20 mouse cellular contexts compared by ENCODE assay signal in genomic region chr10:68522106-68522505, GRCm38 (mm10). TPM values are rescaled to one million over a fixed set of nuclear protein-coding genes. Genes with fewer than 3 reads are reported as not detected.
DNase-seq lines count a peak whose midpoint lies in the region; ATAC-seq lines count a peak whose summit lies in the region.
"Had no signal": no experiment of that assay in that cellular context is flagged by ENCODE, and none has a peak within 500 bp of the region (broad histone marks: within the 10 kb centered on the region; RNA-seq: fewer than 3 reads in every experiment).

No protein-coding gene starts in this region.

- ATAC-seq in megakaryocyte, adult 5-6 weeks (ENCODE audit: poor library complexity, severe bottlenecking) = peak; percentile 18; the same call in 1 of the 2 replicates
- ATAC-seq in CD4-positive, CD25-positive, alpha-beta regulatory T cell, adult 4 months = no peak
- ATAC-seq: hindbrain, postnatal 0 days; midbrain, embryonic 15.5 days had no signal

- DNase-seq in adrenal gland, postnatal 10 days = peak; percentile 12
- no peak for DNase-seq in adrenal gland, postnatal 36 days
- peak; percentile 88 for DNase-seq in kidney, adult 9 months
- no peak for DNase-seq in kidney, postnatal 10 days
- peak; percentile 64 for DNase-seq in fat pad, adult 2 months (ENCODE audit: extremely low read depth, low read depth, low spot score)
- no peak for DNase-seq in embryo, embryonic 11 days
- DNase-seq: cerebellum, adult 18-20 months; cerebellum, postnatal 25 days; gastrocnemius, postnatal 10 days; lung, adult 18-20 months; lung, postnatal 14 days; thymus, postnatal 25 days had no signal

RNA-seq across cellular contexts. Expression of gene Cabcoco1, which starts 19.6 kb away (rescaled TPM):
- total RNA-seq in adrenal gland, postnatal 10 days (2021) = 1 to 10 TPM; 6.8 to 7.0 TPM
- 1 to 10 TPM; 2.5 to 4.7 TPM for total RNA-seq in adrenal gland, postnatal 36 days (2021)
- not detected in 2 replicates for total RNA-seq in megakaryocyte, adult 5-6 weeks (2015)
- total RNA-seq in megakaryocyte, adult 5-6 weeks (2017) = not detected in 2 replicates
- 1 to 10 TPM; 2.0 to 3.4 TPM for polyA plus RNA-seq in CD4-positive, CD25-positive, alpha-beta regulatory T cell, adult 4 months (2017; shearing (Covaris generic))
- total RNA-seq: MEL had no signal
- polyA plus RNA-seq: forebrain, embryonic 11.5 days; myocyte; small intestine, adult 2 months had no signal

Comparison
In these comparisons a context has a peak if more than half of its experiments do, and no peak if none do; other contexts are left out.
1. DNase-seq: peak in adrenal gland, postnatal 10 days (single experiment), kidney, adult 9 months (single experiment) and fat pad, adult 2 months (single experiment); none in adrenal gland, postnatal 36 days (0 of 2), kidney, postnatal 10 days (single experiment) and embryo, embryonic 11 days (single experiment).